Mouse (Mus musculus) MEL (cell line): ENCODE results near the gene Lhfpl2. TPM values are rescaled to one million over a fixed set of nuclear protein-coding genes. Genes with fewer than 3 reads are reported as not detected.

ENCODE experiments used
- DNase-seq: peaks from one replicate; pipeline ENCODE4 v3.0.0; 2011; ENCODE audit warnings: low read depth, low spot score
- H3K27ac ChIP-seq: 2 replicates; pipeline ENCODE4 v1.5.1; 2012; ENCODE audit warnings: low read depth, mild to moderate bottlenecking, control low read depth, low read length, moderate library complexity; ENCODE audit not compliant: control insufficient read depth
- H3K27me3 ChIP-seq, 2 experiments: fragments of 150-350 bp in 1 of 2; sonication (generic) in 1 of 2; 2 replicates each; pipeline ENCODE4 v1.6.1; 2012; ENCODE audit warnings: low read length in 2 of 2, mild to moderate bottlenecking in 2 of 2, improper control_type of control experiment in 1 of 2, moderate library complexity in 1 of 2; ENCODE audit not compliant: insufficient read depth in 2 of 2, control insufficient read depth in 1 of 2
- H3K36me3 ChIP-seq, 2 experiments: 2 replicates each; pipeline ENCODE4 v1.6.1; 2012 to 2014; ENCODE audit warnings: low read length in 2 of 2, improper control_type of control experiment in 1 of 2, inconsistent platforms in 1 of 2, mild to moderate bottlenecking in 1 of 2; ENCODE audit not compliant: insufficient read depth in 2 of 2, control insufficient read depth in 1 of 2
- H3K4me1 ChIP-seq, 2 experiments: fragments of 150-350 bp in 1 of 2; sonication (generic) in 1 of 2; 2 replicates each; pipeline ENCODE4 v1.6.1; 2012; ENCODE audit warnings: low read length in 2 of 2, improper control_type of control experiment in 1 of 2, mild to moderate bottlenecking in 1 of 2; ENCODE audit not compliant: insufficient read depth in 2 of 2, control insufficient read depth in 1 of 2
- H3K4me3 ChIP-seq, 2 experiments: fragments of 150-350 bp in 1 of 2; sonication (generic) in 1 of 2; 2 replicates each; pipeline ENCODE4 v1.5.1; 2012; ENCODE audit warnings: low read depth in 2 of 2, low read length in 2 of 2, mild to moderate bottlenecking in 2 of 2, moderate library complexity in 2 of 2, control low read depth in 1 of 2, improper control_type of control experiment in 1 of 2; ENCODE audit not compliant: control insufficient read depth in 1 of 2, insufficient read depth in 1 of 2
- H3K79me2 ChIP-seq: 2 replicates; pipeline ENCODE4 v1.6.1; 2012; ENCODE audit warnings: mild to moderate bottlenecking, low read length, moderate library complexity; ENCODE audit not compliant: control insufficient read depth, poor library complexity, insufficient read depth
- H3K9ac ChIP-seq: 2 replicates; pipeline ENCODE4 v1.6.1; 2012; ENCODE audit warnings: low read depth, mild to moderate bottlenecking, control low read depth, low read length, moderate library complexity; ENCODE audit not compliant: control insufficient read depth, poor library complexity, severe bottlenecking
- H3K9me3 ChIP-seq: fragments of 150-350 bp; sonication (generic); replicated peaks from 2 replicates; pipeline ENCODE4 v1.6.1; 2012; ENCODE audit warnings: mild to moderate bottlenecking, low read length, improper control_type of control experiment, moderate library complexity; ENCODE audit not compliant: insufficient read depth
- BHLHE40 ChIP-seq: IDR thresholded peaks from 2 replicates; pipeline ENCODE4 v1.6.1; 2012; ENCODE audit warnings: low read depth, mild to moderate bottlenecking, inconsistent platforms, low read length, improper control_type of control experiment, borderline replicate concordance
- CTCF ChIP-seq, 3 experiments: IDR thresholded peaks in 2 of 3; conservative IDR thresholded peaks in 1 of 3; 2 replicates each; pipeline ENCODE4 v1.5.1; 2011 to 2012; ENCODE audit warnings: low read length in 3 of 3, low read depth in 2 of 3, mild to moderate bottlenecking in 2 of 3, improper control_type of control experiment in 1 of 3, inconsistent platforms in 1 of 3, mixed read lengths in 1 of 3, moderate library complexity in 1 of 3; ENCODE audit not compliant: control insufficient read depth in 1 of 3, insufficient read depth in 1 of 3, poor library complexity in 1 of 3, severe bottlenecking in 1 of 3
- E2F4 ChIP-seq: IDR thresholded peaks from 2 replicates; pipeline ENCODE4 v1.6.1; 2011; ENCODE audit warnings: low read depth, low read length, improper control_type of control experiment, borderline replicate concordance
- ELF1 ChIP-seq: IDR thresholded peaks from 2 replicates; pipeline ENCODE4 v1.6.1; 2014; ENCODE audit warnings: low read depth, mild to moderate bottlenecking, inconsistent platforms, low read length, improper control_type of control experiment, moderate library complexity
- EP300 ChIP-seq, 2 experiments: IDR thresholded peaks; 2 replicates each; pipeline ENCODE4 v1.6.1; 2011; ENCODE audit warnings: improper control_type of control experiment in 2 of 2, low read length in 2 of 2, low read depth in 1 of 2, mild to moderate bottlenecking in 1 of 2
- ETS1 ChIP-seq: IDR thresholded peaks from 2 replicates; pipeline ENCODE4 v1.6.1; 2012; ENCODE audit warnings: low read depth, mild to moderate bottlenecking, inconsistent platforms, low read length, improper control_type of control experiment, moderate library complexity
- GABPA ChIP-seq: IDR thresholded peaks from 2 replicates; pipeline ENCODE4 v1.6.1; 2012; ENCODE audit warnings: low read depth, mild to moderate bottlenecking, inconsistent platforms, low read length, improper control_type of control experiment, moderate library complexity
- GATA1 ChIP-seq: IDR thresholded peaks from 2 replicates; pipeline ENCODE4 v1.6.1; 2011; ENCODE audit warnings: low read depth, low read length, improper control_type of control experiment
- HCFC1 ChIP-seq: IDR thresholded peaks from 2 replicates; pipeline ENCODE4 v1.6.1; 2012; ENCODE audit warnings: low read depth, mild to moderate bottlenecking, inconsistent platforms, low read length, improper control_type of control experiment, moderate library complexity
- JUND ChIP-seq: IDR thresholded peaks from 2 replicates; pipeline ENCODE4 v1.6.1; 2011; ENCODE audit warnings: low read depth, mild to moderate bottlenecking, improper control_type of control experiment, low read length
- KAT2A ChIP-seq: conservative IDR thresholded peaks from 2 replicates; pipeline ENCODE4 v1.6.1; 2012; ENCODE audit warnings: low read depth, low read length, improper control_type of control experiment, inconsistent platforms
- MAFK ChIP-seq: IDR thresholded peaks from 2 replicates; pipeline ENCODE4 v1.6.1; 2011; ENCODE audit warnings: low read depth, mild to moderate bottlenecking, low read length, improper control_type of control experiment, borderline replicate concordance
- MAX ChIP-seq: IDR thresholded peaks from 2 replicates; pipeline ENCODE4 v1.6.1; 2011; ENCODE audit warnings: low read length, improper control_type of control experiment
- MAZ ChIP-seq: IDR thresholded peaks from 2 replicates; pipeline ENCODE4 v1.6.1; 2012; ENCODE audit warnings: low read depth, mild to moderate bottlenecking, inconsistent platforms, low read length, improper control_type of control experiment
- MEF2A ChIP-seq: IDR thresholded peaks from 2 replicates; pipeline ENCODE4 v1.6.1; 2014; ENCODE audit warnings: low read depth, mild to moderate bottlenecking, inconsistent platforms, low read length, improper control_type of control experiment; ENCODE audit not compliant: poor library complexity, insufficient replicate concordance, severe bottlenecking; ENCODE audit errors: extremely low read depth
- MXI1 ChIP-seq: IDR thresholded peaks from 2 replicates; pipeline ENCODE4 v1.6.1; 2011; ENCODE audit warnings: mild to moderate bottlenecking, low read depth, low read length, improper control_type of control experiment
- MYB ChIP-seq: IDR thresholded peaks from 2 replicates; pipeline ENCODE4 v1.6.1; 2011; ENCODE audit warnings: mild to moderate bottlenecking, low read depth, low read length, improper control_type of control experiment
- MYC ChIP-seq: IDR thresholded peaks from 2 replicates; pipeline ENCODE4 v1.6.1; 2011; ENCODE audit warnings: low read depth, mild to moderate bottlenecking, low read length, improper control_type of control experiment, moderate library complexity
- NELFE ChIP-seq: IDR thresholded peaks from 2 replicates; pipeline ENCODE4 v1.6.1; 2011; ENCODE audit warnings: low read depth, low read length, improper control_type of control experiment
- NRF1 ChIP-seq: IDR thresholded peaks from 2 replicates; pipeline ENCODE4 v1.6.1; 2014; ENCODE audit warnings: low read depth, mild to moderate bottlenecking, inconsistent platforms, low read length, improper control_type of control experiment, moderate library complexity; ENCODE audit not compliant: poor library complexity, insufficient read depth, severe bottlenecking
- POLR2A ChIP-seq, 2 experiments: IDR thresholded peaks; 2 replicates each; pipeline ENCODE4 v1.6.1; 2011 to 2012; ENCODE audit warnings: low read length in 2 of 2, mild to moderate bottlenecking in 2 of 2, control low read depth in 1 of 2, improper control_type of control experiment in 1 of 2, low read depth in 1 of 2, moderate library complexity in 1 of 2; ENCODE audit not compliant: control insufficient read depth in 1 of 2, insufficient read depth in 1 of 2, poor library complexity in 1 of 2
- POLR2AphosphoS2 ChIP-seq: IDR thresholded peaks from 2 replicates; pipeline ENCODE4 v1.6.1; 2011; ENCODE audit warnings: low read length, improper control_type of control experiment
- POLR2AphosphoS5 ChIP-seq: IDR thresholded peaks from 2 replicates; pipeline ENCODE4 v1.6.1; 2012; ENCODE audit warnings: low read depth, borderline replicate concordance, mild to moderate bottlenecking, inconsistent platforms, low read length, moderate library complexity, mixed read lengths
- RAD21 ChIP-seq: IDR thresholded peaks from 2 replicates; pipeline ENCODE4 v1.6.1; 2011; ENCODE audit warnings: mild to moderate bottlenecking, low read depth, low read length, improper control_type of control experiment
- RCOR1 ChIP-seq: IDR thresholded peaks from 2 replicates; pipeline ENCODE4 v1.6.1; 2012; ENCODE audit warnings: low read depth, mild to moderate bottlenecking, inconsistent platforms, low read length, improper control_type of control experiment
- SIN3A ChIP-seq: IDR thresholded peaks from 2 replicates; pipeline ENCODE4 v1.6.1; 2012; ENCODE audit warnings: low read length, improper control_type of control experiment, inconsistent platforms
- SMC3 ChIP-seq: IDR thresholded peaks from 2 replicates; pipeline ENCODE4 v1.6.1; 2011; ENCODE audit warnings: low read depth, low read length, improper control_type of control experiment
- TAL1 ChIP-seq: IDR thresholded peaks from 2 replicates; pipeline ENCODE4 v1.6.1; 2012; ENCODE audit warnings: mild to moderate bottlenecking, inconsistent platforms, low read length, moderate library complexity, mixed read lengths
- TBP ChIP-seq: IDR thresholded peaks from 2 replicates; pipeline ENCODE4 v1.8.0; 2011; ENCODE audit warnings: low read depth, low read length, improper control_type of control experiment
- TCF12 ChIP-seq: IDR thresholded peaks from 2 replicates; pipeline ENCODE4 v1.6.1; 2014; ENCODE audit warnings: low read depth, mild to moderate bottlenecking, inconsistent platforms, low read length, improper control_type of control experiment, moderate library complexity
- UBTF ChIP-seq: IDR thresholded peaks from 2 replicates; pipeline ENCODE4 v1.6.1; 2012; ENCODE audit warnings: low read depth, mild to moderate bottlenecking, inconsistent platforms, low read length, improper control_type of control experiment, moderate library complexity, borderline replicate concordance; ENCODE audit not compliant: insufficient read depth
- USF1 ChIP-seq: IDR thresholded peaks from 2 replicates; pipeline ENCODE4 v1.6.1; 2014; ENCODE audit warnings: low read depth, mild to moderate bottlenecking, inconsistent platforms, low read length, improper control_type of control experiment, moderate library complexity
- USF2 ChIP-seq, 2 experiments: IDR thresholded peaks; 2 replicates each; pipeline ENCODE4 v1.6.1; 2011 to 2012; ENCODE audit warnings: improper control_type of control experiment in 2 of 2, low read length in 2 of 2, borderline replicate concordance in 1 of 2, inconsistent platforms in 1 of 2, low read depth in 1 of 2, mild to moderate bottlenecking in 1 of 2; ENCODE audit not compliant: insufficient read depth in 1 of 2
- ZMIZ1 ChIP-seq: IDR thresholded peaks from 2 replicates; pipeline ENCODE4 v1.6.1; 2012; ENCODE audit warnings: low read depth, mild to moderate bottlenecking, inconsistent platforms, low read length, improper control_type of control experiment, moderate library complexity
- ZNF384 ChIP-seq: IDR thresholded peaks from 2 replicates; pipeline ENCODE4 v1.6.1; 2012; ENCODE audit warnings: low read depth, mild to moderate bottlenecking, inconsistent platforms, low read length, improper control_type of control experiment
- polyA plus RNA-seq, 2 experiments: library from polyadenylated mRNA; stranded (reverse) in 1 of 2; unstranded in 1 of 2; fragments of >175 nt in 1 of 2; fragments of >200 nt in 1 of 2; gene quantifications; 2 replicates each; pipeline versions ENCODE4 v1.2.1 to v1.2.4; 2012; ENCODE audit warnings: low replicate concordance in 2 of 2, low read depth in 1 of 2; ENCODE audit not compliant: insufficient read length in 2 of 2, insufficient read depth in 1 of 2, missing spikeins in 1 of 2
- total RNA-seq: library from RNA; depleted of rRNA; stranded (reverse); fragments of 300-350 nt; gene quantifications from 2 replicates; pipeline ENCODE4 v1.2.3, GENCODE M21; 2012

Lhfpl2 gene
- total and polyA plus RNA-seq, 3 experiments, result 24.5 to 30.2 TPM; not detected in 1

GRCm38 (mm10) chr13:94098369-94099084 is 40.9 kb downstream of the Lhfpl2 start:
- peak overlapping the region; percentile 75 for H3K27ac ChIP-seq
- H3K9ac ChIP-seq, result peak overlapping the region; percentile 43
- H3K36me3 ChIP-seq, result peaks cover 0 to 5% of the 10 kb centered on the region in 2 experiments; a peak in 2 of 4 replicates
- H3K4me1 ChIP-seq, result peaks cover 6 to 11% of the 10 kb centered on the region in 2 experiments; a peak in 2 of 4 replicates
- peak; percentile 80 for DNase-seq
- H3K9me3 ChIP-seq, result no peaks in the 10 kb centered on the region
- peak overlapping the region; percentile 29 to 51 for H3K4me3 ChIP-seq
- no peaks in the 10 kb centered on the region for H3K79me2 ChIP-seq
- no peaks in the 10 kb centered on the region for H3K27me3 ChIP-seq
- TF ChIP-seq MAZ (no peak), SMC3 (no peak), POLR2AphosphoS2 (no peak), MAX (peak; percentile 100), TCF12 (no peak; the same call in 1 of the 2 replicates), USF1 (peak; percentile 77), USF2 (IDR thresholded peaks at IDR 0.05; ENCODE audit: borderline replicate concordance in 1 of 2, insufficient read depth in 1 of 2, low read depth in 1 of 2, low read length in 2 of 2) (0 out of 4 replicates have a peak, but pooled peaks of 1 of the 2 experiments have one; percentile 24), JUND (peak; percentile 57; the same call in 1 of the 2 replicates), HCFC1 (0 out of 2 replicates have a peak, but pooled peaks have one; percentile 41), ZMIZ1 (no peak), POLR2AphosphoS5 (no peak), MYB (0 out of 2 replicates have a peak, but pooled peaks have one; percentile 20), MYC (peak; percentile 99), POLR2A (IDR thresholded peaks at IDR 0.05; ENCODE audit: control insufficient read depth in 1 of 2, insufficient read depth in 1 of 2, low read depth in 1 of 2, low read length in 2 of 2, poor library complexity in 1 of 2) (peak in 1 of 2 experiments; percentile 34; a peak in 1 of 4 replicates), KAT2A (no peak), NRF1 (no peak), RCOR1 (no peak), ETS1 (peak; percentile 72; the same call in 1 of the 2 replicates), EP300 (IDR thresholded peaks at IDR 0.05; ENCODE audit: low read depth in 1 of 2, low read length in 2 of 2) (peak in 1 of 2 experiments; percentile 51; a peak in 2 of 4 replicates), UBTF (no peak), GABPA (no peak), MEF2A (no peak), MAFK (no peak), NELFE (peak; percentile 44), ZNF384 (no peak), RAD21 (no peak), SIN3A (peak; percentile 75), MXI1 (peak; percentile 90), BHLHE40 (peak; percentile 76; the same call in 1 of the 2 replicates), TBP (0 out of 2 replicates have a peak, but pooled peaks have one; percentile 2), ELF1 (no peak), CTCF (IDR thresholded peaks at IDR 0.05 in 2 of 3, conservative IDR thresholded peaks at IDR 0.05 in 1 of 3; ENCODE audit: control insufficient read depth in 1 of 3, insufficient read depth in 1 of 3, low read depth in 2 of 3, low read length in 3 of 3, poor library complexity in 1 of 3, severe bottlenecking in 1 of 3) (no peak), E2F4 (no peak), TAL1 (no peak), GATA1 (no peak)
